Mouse (Mus musculus) adrenal gland, postnatal 4 days (tissue): ENCODE results near the gene 1700020N01Rik. TPM values are rescaled to one million over a fixed set of nuclear protein-coding genes. Genes with fewer than 3 reads are reported as not detected.

Experiments used
- DNase-seq, 2 experiments: peaks; one replicate each; pipeline ENCODE4 v3.0.0; 2021 to 2022; ENCODE audit warnings: low spot score in 2 of 2, mixed read lengths in 2 of 2
- long read RNA-seq, 2 experiments: library from polyadenylated mRNA; stranded (forward); transcript quantifications; one replicate each; pipeline ENCODE4 v2.0.0; 2021
- total RNA-seq, 2 experiments: library from RNA; stranded (reverse); gene quantifications; 2 replicates each; pipeline ENCODE4 v1.2.3; 2021

Gene 1700020N01Rik
- total RNA-seq = under 1 TPM in 1 of 2 experiments, not detected in 1; 0.36 TPM
- long read RNA-seq, experiment 1 = 0 reads
- long read RNA-seq, experiment 2 = 0 reads

DNA sequence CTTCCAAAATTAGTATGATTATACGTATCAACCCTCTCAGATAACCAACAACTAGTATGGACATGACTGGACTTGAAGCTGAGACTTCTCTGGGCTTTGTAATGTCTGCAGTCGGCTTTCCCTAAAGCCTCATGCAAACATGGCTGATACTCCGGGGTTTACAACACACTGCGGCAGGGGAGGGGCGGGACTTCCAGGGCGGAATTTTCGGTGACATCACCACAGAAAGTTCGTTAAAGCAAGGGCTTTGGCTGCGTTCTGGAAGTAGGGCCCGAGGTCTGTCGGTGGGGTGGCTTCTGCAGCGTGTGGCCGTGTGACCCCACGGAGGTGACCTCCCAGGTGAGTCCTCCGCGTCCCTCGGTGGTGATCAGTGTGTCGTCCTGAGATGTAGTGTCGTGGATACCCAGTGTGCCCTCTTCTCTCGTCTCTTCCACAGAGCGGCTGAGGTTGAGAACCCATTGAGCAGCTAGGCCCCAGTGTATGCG lies at the start of gene 1700020N01Rik:
TSS of gene 1700020N01Rik (plus strand) at position 250 of the 485 bp plus-strand sequence.
- no peak for DNase-seq

DNA sequence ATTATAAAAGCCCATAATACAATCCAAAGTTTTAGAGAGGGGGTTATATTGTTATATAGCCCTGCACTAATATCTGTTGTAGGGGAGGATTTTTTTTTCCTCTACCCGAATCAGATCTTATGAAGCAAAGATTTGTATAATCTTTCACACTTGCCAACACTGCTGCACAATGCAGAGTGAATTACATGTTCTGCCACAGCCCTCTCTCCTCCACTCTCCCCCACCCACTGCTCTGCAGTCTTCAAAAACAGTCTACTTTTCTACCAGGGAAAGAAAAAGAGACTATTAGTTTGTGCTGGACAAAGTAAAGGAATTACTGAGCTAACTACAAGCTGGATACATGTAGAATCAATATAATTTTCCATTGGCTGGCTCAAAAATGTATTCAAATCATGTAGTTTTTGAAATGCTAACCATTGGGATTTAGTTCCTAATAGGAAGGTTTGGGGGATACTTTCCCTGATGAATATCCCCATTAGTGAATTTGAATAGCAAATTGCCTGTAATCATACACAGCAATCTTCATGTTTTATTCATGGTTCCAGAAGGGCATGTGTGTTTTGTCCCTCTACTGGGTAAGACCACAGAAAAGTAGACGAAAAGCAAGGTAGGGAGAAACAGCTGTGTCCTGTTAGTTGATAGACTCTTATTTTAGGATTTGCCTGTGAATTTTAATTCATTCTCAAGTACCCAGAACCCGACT lies 49.2 kb upstream of the 1700020N01Rik start:
- no peak for DNase-seq

DNA sequence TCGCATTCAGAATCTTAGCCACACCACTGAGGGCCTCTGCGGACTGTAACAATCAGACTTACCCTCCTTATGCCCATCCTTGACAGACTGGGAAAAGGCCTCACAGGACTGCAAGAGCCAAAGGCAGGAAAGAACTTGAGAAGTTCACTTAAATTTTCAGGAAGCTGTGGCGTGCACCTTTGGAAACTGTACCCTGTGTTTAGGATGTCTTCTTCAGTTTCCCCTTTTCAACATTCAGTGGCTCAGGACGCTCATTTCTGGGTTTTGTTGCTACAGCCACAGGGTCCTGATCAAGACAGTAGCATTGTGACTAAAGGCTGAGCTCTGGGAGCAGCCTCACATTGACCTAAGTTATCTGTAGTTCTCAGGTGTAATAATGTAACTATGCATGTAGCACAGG lies 48.2 kb upstream of the 1700020N01Rik start:
- no peak for DNase-seq

DNA sequence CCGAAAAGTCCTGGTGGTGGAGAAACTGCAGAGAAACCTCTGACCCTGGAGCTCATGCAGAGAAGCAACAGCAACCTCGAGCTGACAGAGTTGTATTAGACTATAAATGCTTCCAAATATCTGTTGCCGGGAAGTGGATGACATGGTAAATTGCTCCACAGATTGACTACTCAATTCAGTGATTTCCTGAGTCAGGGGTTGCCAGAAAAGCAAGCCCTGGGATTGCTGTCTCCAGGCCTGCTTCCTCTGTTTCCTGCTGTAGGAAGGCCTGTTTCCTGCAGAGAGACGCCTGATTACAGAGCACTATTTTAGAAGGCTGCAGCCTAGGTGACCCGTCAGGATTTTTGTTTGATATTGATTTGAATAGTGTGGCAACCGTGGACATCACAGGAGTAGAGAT lies 47.5 kb upstream of the 1700020N01Rik start:
- DNase-seq = no peak

DNA sequence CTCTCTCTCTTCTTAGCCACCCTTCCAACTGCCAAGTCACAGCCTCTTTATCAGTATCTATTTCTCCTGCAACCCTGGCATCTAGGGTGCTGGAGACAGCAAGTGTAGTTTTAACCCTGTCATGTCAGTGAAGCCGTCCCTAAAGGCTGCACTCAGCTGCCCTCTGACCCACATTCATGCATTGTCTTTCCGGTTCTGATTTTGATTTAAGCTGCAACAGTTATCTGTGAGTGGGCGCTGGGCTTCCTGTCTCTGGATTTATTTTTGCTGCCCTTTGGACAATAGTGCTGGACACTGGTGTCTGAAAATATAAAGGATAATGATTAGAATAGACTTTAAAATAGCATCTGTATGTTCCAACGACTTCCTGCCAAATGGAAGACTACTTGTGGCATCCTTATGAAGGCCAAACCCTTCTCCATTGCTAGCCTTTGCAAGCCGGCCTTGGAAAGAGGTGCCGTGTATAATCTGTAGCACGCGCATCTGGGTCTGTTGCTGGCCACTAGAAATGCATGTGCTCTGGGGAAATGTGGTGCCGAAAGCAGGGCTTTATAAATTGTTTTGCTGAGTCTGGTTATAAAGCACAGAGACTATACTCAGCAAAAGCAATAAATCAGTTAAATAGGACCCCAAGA lies 44.0 kb upstream of the 1700020N01Rik start:
- no peak for DNase-seq

DNA sequence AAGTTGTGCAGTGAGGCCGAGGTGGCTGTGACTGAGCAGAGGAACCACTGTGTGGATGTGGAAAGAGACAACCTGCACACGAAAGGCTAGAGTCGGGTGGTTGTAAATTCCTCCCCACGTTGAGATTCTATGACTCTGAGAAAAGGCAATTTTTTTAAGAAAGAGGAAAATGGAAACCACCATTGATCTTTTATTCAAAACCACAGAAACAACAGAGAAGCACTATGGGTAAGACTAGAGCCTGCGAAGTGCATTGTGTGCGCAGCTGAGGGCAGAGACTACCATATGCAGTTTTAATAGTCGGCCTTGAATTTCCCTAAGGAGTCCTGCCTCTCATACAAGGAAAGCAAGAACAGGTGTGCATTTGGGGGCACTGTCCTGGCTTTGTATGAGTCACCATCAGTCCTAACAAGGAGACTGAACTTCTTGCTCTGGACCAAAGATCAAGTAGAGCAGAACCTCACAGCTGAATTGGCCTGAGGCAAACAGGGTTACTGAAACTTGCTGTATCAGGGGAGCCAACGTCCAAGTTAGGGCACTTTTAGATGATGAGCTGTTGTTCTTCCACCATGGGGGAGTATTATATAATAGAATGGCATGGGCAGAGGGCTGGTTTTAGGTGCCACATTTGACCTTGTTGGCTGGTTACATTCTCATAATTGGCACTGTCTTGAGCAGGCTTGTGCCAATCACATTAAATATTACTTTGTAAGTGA lies 39.8 kb upstream of the 1700020N01Rik start:
- DNase-seq = no peak

DNA sequence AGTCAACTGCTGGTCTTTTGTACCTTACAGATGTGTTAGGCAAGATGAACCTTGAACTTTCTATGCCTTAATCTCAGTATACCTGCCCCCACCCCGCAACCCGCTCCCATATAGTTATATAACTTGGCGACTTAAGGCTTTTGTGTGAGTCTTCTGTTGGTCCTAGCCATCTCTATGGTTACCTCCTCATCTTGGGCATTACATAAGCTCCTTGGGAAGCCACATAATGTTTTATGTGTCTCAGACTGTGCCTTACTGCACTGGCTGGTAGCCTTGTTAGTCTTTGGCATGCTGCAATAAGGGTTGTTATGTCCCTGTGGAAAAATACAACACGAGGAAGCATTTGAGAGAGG lies 39.3 kb upstream of the 1700020N01Rik start:
- DNase-seq = no peak

DNA sequence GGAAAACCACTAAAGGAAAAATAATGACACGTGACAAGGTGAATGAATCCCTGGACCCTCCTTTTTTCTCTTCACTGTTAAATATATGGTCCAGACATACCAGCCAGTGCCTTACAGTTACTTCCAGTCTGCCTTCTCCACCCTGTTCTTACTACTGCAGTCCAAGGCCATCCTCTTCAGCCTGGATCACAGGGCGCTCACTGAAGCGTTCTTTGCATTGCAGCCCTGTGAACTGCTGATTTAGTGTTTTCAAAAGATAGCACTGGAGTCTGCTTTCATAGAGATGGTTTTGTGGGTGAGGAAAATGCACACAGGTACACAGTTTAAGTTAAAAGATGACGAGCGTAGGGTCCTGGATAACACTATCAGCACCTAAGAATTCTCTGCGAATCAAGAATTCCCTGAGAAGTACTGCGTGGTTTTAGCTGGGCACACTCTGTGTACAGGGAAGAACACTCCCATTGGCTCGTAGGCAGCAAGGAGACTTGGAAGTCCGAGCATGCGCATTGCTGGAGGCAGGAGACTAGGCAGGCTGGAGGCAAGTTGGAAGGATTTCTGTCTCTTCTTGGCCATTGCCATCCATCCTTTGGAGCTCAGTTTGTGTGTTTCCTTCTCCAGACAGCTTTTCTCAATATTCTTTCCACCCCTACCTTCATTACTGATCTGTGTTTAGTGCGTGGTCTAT lies 37.9 kb upstream of the 1700020N01Rik start:
- DNase-seq = no peak

DNA sequence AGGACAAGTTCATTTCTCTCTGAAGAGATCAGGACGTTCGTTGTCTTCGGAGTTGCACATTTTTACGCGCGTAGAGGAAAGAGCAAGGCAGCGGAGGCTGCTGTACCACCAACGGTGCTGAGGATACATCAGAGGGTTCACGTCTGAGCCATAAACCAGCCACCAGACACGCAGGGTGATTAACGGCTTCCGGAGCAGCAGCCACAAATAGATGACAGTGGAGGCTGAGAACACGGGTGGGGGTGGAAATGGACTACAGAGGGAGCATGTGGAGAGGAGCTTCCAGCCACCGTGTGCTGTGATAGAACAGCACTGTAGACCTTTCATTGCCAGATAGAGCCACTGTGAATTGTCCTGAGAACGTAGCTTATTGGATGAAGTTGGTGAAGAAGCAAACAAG lies 33.2 kb upstream of the 1700020N01Rik start:
- DNase-seq = no peak

DNA sequence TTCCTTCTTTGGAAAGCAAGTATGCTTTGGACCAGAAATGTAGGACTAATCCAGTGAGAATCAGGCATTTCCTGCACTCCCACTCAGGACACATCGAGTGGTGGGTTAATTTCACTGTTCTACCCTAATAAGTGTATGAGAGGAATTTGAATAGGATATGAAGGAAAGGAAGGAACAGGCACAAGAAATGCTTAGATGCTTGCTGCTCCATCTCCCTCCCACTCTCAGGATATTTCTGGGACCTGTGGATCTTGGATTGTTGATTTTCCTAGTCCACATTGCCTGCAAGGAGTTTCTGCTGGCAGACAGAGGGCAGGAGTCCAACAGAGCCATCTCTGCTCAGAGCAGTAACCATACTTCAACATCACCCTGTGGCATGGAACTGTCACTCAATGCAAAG lies 31.8 kb upstream of the 1700020N01Rik start:
- DNase-seq = no peak

DNA sequence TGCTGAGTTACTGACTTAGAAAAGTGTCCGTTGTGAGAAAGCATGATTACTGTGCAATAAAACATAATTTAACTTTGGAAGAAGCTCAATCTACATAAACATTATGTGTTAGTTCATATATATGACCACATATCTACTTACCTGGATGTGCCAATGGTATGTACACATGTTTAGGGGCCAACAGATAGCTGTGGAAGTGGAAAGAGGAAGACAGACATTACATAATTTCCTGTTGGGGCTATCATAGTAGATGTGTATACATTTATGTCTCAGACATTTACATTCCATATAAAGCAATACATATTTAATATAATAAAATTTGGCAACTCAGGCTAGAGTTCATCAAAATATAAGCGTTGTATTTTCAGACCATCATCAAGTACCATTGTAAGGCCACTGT lies 29.5 kb upstream of the 1700020N01Rik start:
- DNase-seq = no peak

DNA sequence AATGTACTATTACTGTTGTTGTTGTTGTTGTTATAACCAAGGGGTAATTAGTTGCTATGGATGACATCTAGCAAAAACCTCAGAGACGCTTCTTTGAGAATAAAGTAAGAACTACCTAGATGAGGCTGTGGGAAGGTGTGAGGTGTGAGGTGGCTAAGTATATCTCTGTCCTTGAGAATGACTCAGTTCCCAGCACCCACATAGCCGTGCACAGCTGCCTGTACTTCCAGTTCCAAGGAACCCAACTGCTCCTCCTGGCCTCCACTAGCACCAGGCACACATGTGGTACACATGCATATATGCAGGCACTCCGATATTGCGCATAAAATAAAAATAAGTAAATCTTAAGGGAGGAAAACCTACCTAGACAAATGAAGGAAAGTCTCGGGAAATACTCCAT lies 28.8 kb upstream of the 1700020N01Rik start:
- no peak for DNase-seq

DNA sequence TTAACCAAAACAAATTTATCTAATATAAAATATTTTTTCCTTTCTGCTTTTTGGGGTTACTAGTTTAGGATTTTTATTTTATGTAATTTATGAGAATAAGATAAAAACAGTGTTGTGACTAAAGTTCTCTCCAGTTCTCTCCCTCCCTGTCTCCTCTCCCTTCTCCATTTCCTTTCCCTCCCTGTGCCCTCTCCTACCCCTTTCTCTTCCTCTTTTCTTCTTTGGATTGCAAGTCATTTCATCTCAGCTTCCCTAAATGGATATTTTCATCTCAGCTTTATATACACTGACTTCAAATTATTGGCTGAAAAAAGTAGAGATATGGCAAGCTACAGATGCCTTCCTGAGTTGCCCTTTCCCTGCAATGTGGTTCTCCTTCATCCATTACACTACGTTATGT lies 26.9 kb upstream of the 1700020N01Rik start:
- no peak for DNase-seq

DNA sequence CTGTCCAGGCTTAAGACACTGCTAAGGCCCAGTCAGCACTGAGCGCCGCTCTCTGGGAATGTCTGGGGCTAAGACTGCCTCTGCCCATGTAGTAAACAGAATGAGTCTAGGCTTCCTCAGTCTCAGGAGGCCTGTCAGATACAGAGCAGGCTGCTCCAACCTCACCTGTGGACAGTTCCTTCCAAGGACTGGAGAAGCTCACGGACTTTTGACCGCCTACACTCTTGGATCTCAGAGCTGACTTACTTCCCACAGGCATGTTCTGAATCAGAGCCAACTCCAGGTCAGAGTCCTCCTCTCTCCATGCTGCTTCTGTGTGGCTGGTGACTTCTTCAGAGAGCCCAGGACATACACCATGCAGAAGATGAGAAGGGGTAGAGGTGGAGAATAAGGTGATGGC lies 21.3 kb upstream of the 1700020N01Rik start:
- no peak for DNase-seq

DNA sequence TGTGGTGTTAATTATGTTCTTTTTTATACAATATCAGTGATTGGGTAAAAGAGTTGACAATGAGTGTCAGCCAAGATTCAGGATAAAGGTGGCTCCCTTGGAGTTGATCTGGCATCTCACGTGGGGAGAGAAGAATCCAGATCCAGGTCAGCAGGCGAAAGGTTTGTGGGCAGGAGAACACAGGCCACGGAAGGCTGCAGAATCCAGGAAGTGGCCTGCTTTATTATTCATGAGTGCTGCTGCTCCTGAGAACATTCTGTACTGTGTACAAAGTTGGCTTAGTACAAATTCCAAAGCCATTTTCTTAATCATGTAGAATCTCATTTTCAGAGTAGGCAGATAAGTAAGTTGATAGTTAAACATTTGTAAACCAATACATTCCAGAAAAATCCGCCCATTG lies 19.2 kb upstream of the 1700020N01Rik start:
- DNase-seq = no peak

DNA sequence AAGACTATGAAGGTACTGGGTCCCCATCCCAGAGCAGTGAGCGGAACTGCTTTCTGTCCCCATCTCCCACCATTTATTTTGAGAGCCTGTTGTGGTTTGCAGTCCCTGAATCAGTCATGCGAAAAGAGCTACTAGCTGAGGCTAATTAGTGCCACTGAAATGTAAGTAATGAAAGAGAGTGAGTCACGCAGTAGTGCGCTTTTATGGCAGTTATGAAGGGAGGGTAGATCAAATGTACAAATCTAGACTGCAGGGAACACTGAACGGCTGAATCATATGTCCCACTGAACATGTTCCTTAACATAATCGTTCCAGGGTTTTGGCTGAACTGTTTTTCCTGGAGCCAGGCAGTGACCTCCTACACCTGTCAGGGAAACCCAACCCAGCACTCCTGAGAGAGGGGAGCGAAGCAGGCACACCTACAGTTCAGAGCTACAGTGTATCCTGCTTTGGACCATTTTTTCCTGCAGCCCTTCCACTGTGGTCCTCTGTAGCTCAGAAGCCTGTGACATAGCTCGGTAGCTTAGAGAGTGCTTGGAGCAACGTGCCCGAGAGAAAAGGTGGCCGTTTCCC lies 17.1 kb upstream of the 1700020N01Rik start:
- no peak for DNase-seq

DNA sequence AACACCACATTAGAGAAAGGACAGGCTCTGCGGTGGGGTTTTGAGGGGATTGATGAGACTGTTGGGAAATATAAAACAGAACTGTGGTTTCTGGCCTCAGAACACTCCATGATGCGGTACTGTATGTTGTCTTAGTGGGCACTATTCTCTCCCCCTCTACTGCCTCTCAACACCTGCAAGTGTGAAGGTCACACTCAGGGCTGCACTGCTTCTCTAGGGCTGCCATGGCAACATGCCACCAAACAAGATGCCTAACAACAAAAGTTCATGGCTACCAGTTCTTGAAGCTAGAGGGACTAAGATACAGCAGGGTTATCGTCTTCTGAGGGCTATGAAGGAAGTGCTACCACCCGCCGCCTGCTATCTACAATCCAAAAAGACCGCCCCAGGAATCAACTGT lies 15.1 kb upstream of the 1700020N01Rik start:
- DNase-seq = no peak

DNA sequence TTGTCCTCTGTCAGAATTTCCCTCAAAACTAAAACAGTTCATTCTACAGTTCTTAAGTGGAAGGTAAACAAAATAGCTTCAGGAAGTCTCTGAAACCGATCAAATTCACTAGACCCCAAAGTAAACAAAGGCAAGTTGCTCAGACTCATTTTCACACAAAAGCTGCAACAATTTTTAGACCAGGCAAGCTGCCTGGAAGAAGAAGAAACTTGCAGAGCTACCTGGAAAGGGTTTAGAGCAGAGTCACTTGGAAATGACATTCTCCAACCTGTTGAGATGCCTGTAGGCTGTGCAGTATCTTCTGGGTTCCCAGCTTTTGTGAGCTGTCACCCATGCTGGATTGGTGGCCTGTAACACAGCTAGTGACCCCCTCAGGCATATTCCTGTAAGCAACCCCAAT lies 11.4 kb upstream of the 1700020N01Rik start:
- no peak for DNase-seq

DNA sequence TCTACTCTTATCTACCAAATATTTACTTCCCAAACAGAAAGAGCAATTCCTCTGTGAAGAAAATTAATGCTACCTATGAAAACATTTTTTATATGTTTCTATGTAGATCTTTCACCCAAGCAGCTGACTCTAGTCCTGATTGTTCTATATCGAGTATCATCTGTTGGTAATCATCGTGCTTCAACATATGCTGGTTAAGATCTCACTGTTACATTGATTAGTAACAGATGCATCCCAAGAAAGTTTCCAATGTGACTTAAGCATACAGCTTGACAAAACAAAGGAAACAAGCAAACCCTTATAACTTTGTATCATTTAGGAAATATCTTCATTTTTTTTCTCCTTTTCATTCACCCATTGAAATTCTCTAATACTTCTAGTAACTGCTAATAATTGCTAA lies 5.9 kb upstream of the 1700020N01Rik start:
- DNase-seq = no peak

DNA sequence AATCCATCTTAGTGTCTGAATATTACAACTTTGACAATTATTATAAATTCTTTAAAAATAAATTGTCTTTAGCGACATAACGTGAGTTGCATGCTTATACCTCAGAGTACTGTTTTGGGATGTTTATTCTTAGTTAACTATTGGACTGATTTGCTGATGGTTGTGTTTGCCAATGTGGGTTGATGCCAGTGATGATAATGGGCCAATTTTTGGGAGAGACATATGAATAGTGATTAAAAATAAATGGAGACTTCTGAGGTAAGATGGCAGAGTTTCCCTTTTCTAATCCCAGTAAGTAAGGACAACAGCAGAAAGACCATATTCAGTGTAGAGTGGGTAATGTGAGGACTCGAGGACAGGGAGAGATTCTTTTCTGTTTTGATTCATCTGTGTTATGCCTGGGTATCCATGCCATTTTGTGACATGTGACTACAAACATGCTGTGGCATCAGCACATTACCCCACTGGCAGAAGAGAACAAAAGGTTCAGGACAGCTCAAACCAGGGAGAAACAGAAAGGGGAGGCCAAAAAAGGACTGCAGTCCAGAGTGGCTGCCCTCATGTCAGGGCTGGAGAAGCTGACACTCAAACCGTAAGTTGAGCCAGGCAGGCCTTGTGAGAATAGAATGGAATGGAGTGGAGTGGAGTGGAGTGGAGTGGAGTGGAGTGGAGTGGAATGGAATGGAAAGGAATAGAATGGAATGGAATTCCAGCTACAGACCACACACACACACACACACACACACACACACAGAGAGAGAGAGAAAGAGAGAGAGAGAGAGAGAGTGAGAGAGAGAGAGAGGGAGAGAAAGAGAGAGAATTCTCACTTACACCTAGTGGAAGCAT lies 4.7 kb upstream of the 1700020N01Rik start:
- no peak for DNase-seq
